Mouse (Mus musculus) midbrain, postnatal 0 days (tissue): ENCODE measurements around the gene Ptprj. TPM values are rescaled to one million over a fixed set of nuclear protein-coding genes. Genes with fewer than 3 reads are reported as not detected.

ENCODE experiments used
- ATAC-seq: fragments of 200-750 bp; cut with Nextera tagmentation; 2 replicates; pipeline ENCODE4 v1.8.0; 2017; ENCODE audit warnings: moderate number of reproducible peaks, mild to moderate bottlenecking, moderate TSS enrichment, moderate library complexity; ENCODE audit not compliant: low FRiP score
- DNase-seq: peaks from one replicate; pipeline ENCODE4 v3.0.0-alpha.2; 2015; ENCODE audit warnings: low spot score
- H3K27ac ChIP-seq: fragments of 300-500 bp; sonication (generic); 2 replicates; pipeline ENCODE4 v1.5.1; 2014; ENCODE audit warnings: low read depth, mild to moderate bottlenecking, low read length, mixed read lengths
- H3K27me3 ChIP-seq: fragments of 300-500 bp; sonication (generic); 2 replicates; pipeline ENCODE4 v1.6.1; 2014; ENCODE audit warnings: low read length, control low read depth, mixed read lengths; ENCODE audit not compliant: insufficient read depth
- H3K36me3 ChIP-seq: fragments of 300-500 bp; sonication (generic); 2 replicates; pipeline ENCODE4 v1.6.1; 2014; ENCODE audit warnings: low read length, control low read depth, mixed read lengths; ENCODE audit not compliant: insufficient read depth
- H3K4me1 ChIP-seq: fragments of 300-500 bp; sonication (generic); 2 replicates; pipeline ENCODE4 v1.6.1; 2014; ENCODE audit warnings: mild to moderate bottlenecking, control low read depth, antibody characterized with exemption, low read length, mixed read lengths; ENCODE audit not compliant: insufficient read depth
- H3K4me2 ChIP-seq: fragments of 300-500 bp; sonication (generic); 2 replicates; pipeline ENCODE4 v1.6.1; 2014; ENCODE audit warnings: low read depth, mild to moderate bottlenecking, low read length, mixed read lengths; ENCODE audit not compliant: poor library complexity, severe bottlenecking
- H3K4me3 ChIP-seq: fragments of 300-500 bp; sonication (generic); 2 replicates; pipeline ENCODE4 v1.5.1; 2014; ENCODE audit warnings: low read depth, mild to moderate bottlenecking, low read length, moderate library complexity
- H3K9ac ChIP-seq: fragments of 300-500 bp; sonication (generic); replicated peaks from 2 replicates; pipeline ENCODE4 v1.6.1; 2014; ENCODE audit warnings: mild to moderate bottlenecking, low read length, moderate library complexity, mixed read lengths; ENCODE audit not compliant: poor library complexity, severe bottlenecking
- H3K9me3 ChIP-seq: fragments of 300-500 bp; sonication (generic); 2 replicates; pipeline ENCODE4 v1.6.1; 2016; ENCODE audit warnings: low read length, control low read depth
- CTCF ChIP-seq: IDR thresholded peaks from 2 replicates; pipeline ENCODE4 v1.5.1; 2016; ENCODE audit warnings: antibody characterized with exemption, mild to moderate bottlenecking
- WGBS: fragments of 180-500 bp; shearing (Covaris S2); extraction: QIAGEN DNeasy Blood & Tissue Kit; methylation state at CpG from one replicate; pipeline ENCODE4 v1.1.7; 2014; 5-methylcytosine and 5-hydroxymethylcytosine counted together
- polyA plus RNA-seq: library from polyadenylated mRNA; unstranded; fragments of >200 nt; fragmentation: Nextera tagmentation; extraction: Ambion mirVana; gene quantifications from 2 replicates; pipeline ENCODE4 v1.2.1, GENCODE M21; 2015
- total RNA-seq: library from RNA; depleted of rRNA; stranded (reverse); fragments of >200 nt; gene quantifications from 2 replicates; pipeline ENCODE4 v1.2.3, GENCODE M21; 2014

Ptprj gene
- total and polyA plus RNA-seq, 2 experiments from 2014 or later = 4.3 to 36.6 TPM

GRCm38 (mm10) chr2:90478531-90478930 is 101.9 kb downstream of the Ptprj start:
- Histone ChIP-seq H3K36me3 (no peaks in the 10 kb centered on the region), H3K4me2 (no peak overlapping the region), H3K27ac (no peak overlapping the region), H3K9me3 (no peaks in the 10 kb centered on the region), H3K4me3 (no peak overlapping the region), H3K4me1 (no peaks in the 10 kb centered on the region), H3K9ac (no peak overlapping the region), H3K27me3 (no peaks in the 10 kb centered on the region)
- ATAC-seq = no peak
- 90% methylated on average over 7 of the region's 7 CpGs for WGBS
- no peak for DNase-seq
- TF ChIP-seq CTCF = no peak

- TF ChIP-seq CTCF = no peak
- H3K27ac ChIP-seq = no peak overlapping the region
- H3K4me2 ChIP-seq = no peak overlapping the region
- DNase-seq = no peak
- ATAC-seq = no peak
- no peaks in the 10 kb centered on the region for H3K36me3 ChIP-seq
- no peak overlapping the region for H3K9ac ChIP-seq
- no peaks in the 10 kb centered on the region for H3K4me1 ChIP-seq
- no peaks in the 10 kb centered on the region for H3K9me3 ChIP-seq
- no peak overlapping the region for H3K4me3 ChIP-seq
- H3K27me3 ChIP-seq = no peaks in the 10 kb centered on the region
- 35% methylated on average over 8 of the region's 8 CpGs for WGBS
Observed at GRCm38 (mm10) chr2:90477617-90478016, 102.8 kb downstream of the Ptprj start.

- WGBS = 89% methylated on average over 4 of the region's 5 CpGs
- Histone ChIP-seq H3K36me3 (no peaks in the 10 kb centered on the region), H3K27ac (no peak overlapping the region), H3K9me3 (no peaks in the 10 kb centered on the region), H3K9ac (no peak overlapping the region), H3K4me3 (no peak overlapping the region), H3K4me2 (no peak overlapping the region), H3K4me1 (no peaks in the 10 kb centered on the region), H3K27me3 (no peaks in the 10 kb centered on the region)
- DNase-seq (no peak), ATAC-seq (no peak)
- TF ChIP-seq CTCF = no peak
Observed at GRCm38 (mm10) chr2:90476792-90477191, 103.7 kb downstream of the Ptprj start.

DNA sequence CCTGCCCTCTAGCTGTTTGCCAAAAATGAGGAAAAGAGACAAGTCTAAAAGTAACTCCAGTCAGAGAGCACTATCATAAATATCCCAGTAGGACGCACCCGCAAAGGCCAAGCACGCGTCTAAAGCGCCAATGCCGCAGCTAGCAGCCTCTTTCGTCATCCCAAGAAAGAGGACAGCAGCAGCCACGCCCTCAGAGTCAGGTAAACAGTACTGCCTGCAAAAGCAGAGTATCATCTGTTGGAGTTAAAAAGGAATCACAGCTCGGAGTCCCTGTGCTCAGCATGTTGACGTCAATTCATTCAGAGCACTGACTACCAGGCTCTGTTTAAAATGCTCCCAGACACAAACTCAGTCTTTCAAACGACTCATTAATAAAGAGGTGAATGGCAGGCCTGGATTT is 104.1 kb downstream of the Ptprj start:
- H3K27ac ChIP-seq = no peak overlapping the region

GRCm38 (mm10) chr2:90474593-90475405 is 105.6 kb downstream of the Ptprj start:
- DNase-seq (peak; percentile 94), ATAC-seq (peak; percentile 88)
- WGBS = 4% methylated on average over 11 of the region's 11 CpGs
- Histone ChIP-seq H3K27ac (peak overlapping the region; percentile 52; the same call in 1 of the 2 replicates), H3K9ac (no peak overlapping the region), H3K27me3 (no peaks in the 10 kb centered on the region), H3K4me3 (peak overlapping the region; percentile 18; the same call in 1 of the 2 replicates), H3K9me3 (no peaks in the 10 kb centered on the region), H3K4me2 (peak overlapping the region; percentile 50), H3K36me3 (no peaks in the 10 kb centered on the region), H3K4me1 (no peaks in the 10 kb centered on the region)
- TF ChIP-seq CTCF = peak; percentile 95

More for the DNA sequence above, 104.1 kb downstream of the Ptprj start:
- Histone ChIP-seq H3K4me3 (no peak overlapping the region), H3K4me2 (no peak overlapping the region), H3K36me3 (no peaks in the 10 kb centered on the region), H3K9me3 (no peaks in the 10 kb centered on the region), H3K9ac (no peak overlapping the region), H3K4me1 (no peaks in the 10 kb centered on the region), H3K27me3 (no peaks in the 10 kb centered on the region)
- DNase-seq (no peak), ATAC-seq (no peak)
- WGBS = 88% methylated on average over 11 of the region's 11 CpGs
- TF ChIP-seq CTCF = no peak

DNA sequence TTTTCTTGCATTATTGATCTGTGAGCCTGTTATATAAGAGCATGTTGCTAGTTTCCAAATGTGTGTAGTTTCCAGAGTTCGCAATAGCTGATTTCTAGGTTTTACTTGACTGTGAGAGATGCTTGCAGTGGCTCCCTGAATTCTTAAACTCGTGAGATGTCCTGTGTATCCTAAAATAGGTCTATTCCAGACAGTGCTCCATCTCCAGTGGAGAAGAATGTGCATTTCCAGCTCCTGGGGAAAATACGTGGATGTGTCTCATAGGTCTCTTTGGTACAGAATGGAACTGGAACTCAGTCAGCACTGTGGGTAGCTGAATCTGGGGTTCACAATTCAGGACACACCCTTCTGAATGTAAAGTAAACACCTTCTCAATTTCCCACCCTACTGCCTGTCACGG is 107.7 kb downstream of the Ptprj start:
- H3K4me3 ChIP-seq = no peak overlapping the region

More for the DNA sequence above, 107.7 kb downstream of the Ptprj start:
- WGBS = 84% methylated on average over 4 of the region's 4 CpGs
- Histone ChIP-seq H3K9ac (no peak overlapping the region), H3K4me1 (no peaks in the 10 kb centered on the region), H3K9me3 (no peaks in the 10 kb centered on the region), H3K36me3 (peaks cover 5% of the 10 kb centered on the region; the same call in 1 of the 2 replicates), H3K4me2 (no peak overlapping the region), H3K27ac (no peak overlapping the region), H3K27me3 (no peaks in the 10 kb centered on the region)
- no peak for DNase-seq
- no peak for ATAC-seq
- no peak for TF ChIP-seq CTCF
